Mouse (Mus musculus) A20 (cell line): Measurements from ENCODE around the gene Slc19a3.

Experiments
- DNase-seq: peaks from one replicate; pipeline ENCODE4 v3.0.0-alpha.2; 2011; ENCODE audit warnings: low read depth, low spot score

Gene Slc19a3

GRCm38 (mm10) chr1:83038109-83038672, at the start of gene Slc19a3:
Slc19a3 (minus strand) TSS chr1:83038448.
- DNase-seq = no peak

- DNase-seq = no peak
Observed at GRCm38 (mm10) chr1:83084790-83085189, 46.5 kb upstream of the Slc19a3 start.

DNA sequence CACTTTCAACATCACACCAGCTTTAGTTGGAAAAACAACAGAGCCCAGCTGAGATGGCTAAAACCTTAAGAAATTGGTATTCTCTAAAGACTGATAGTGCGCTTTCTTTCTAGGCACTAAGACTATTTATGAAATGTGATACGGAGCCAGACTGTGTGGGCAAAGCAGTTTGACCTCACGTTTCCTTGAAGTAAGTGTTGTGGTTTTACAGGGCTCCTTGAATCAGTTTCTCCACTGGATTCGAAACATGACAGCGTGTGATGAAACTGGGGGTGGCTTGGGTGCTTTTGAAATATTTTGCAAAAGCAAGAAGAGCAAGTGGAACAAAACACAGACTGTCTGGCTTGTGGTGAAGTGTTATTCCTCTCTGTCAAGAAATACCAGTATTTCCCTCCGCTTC, 38.8 kb upstream of the Slc19a3 start:
- no peak for DNase-seq

GRCm38 (mm10) chr1:83076190-83076917, 38.1 kb upstream of the Slc19a3 start:
- peak; percentile 62 for DNase-seq

DNA sequence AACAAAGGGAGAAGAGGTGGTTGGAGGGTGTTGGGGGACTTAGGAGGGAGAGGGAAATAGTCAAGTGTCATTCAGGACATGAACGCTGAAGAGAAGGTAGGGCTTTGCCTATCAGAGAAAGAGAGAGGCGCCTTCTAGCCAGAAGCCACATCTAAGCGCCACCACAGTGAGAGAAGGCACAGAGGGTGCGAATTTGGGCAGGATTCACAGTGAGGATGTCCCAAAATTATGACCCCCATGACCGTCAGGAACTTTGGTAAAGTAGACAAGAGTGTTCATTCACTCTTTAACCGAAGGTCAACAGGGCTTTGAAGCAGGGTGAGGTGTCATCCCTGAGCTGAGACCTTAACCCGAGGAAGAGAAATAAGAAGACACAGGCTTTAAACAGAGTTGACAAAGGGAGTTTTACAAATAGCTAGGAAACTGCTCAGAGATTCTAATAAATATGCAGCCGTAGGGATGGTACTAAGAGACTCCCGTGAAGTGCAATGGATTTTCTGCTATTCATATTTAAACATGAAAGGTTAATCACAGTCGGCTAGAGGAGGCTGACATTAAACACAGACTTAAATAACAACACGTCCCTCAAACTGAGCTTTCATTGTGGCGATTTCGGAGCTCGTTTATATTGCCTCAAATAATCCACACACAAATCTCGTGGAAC, 37.4 kb upstream of the Slc19a3 start:
- DNase-seq = no peak

GRCm38 (mm10) chr1:83067205-83067604, 29.0 kb upstream of the Slc19a3 start:
- no peak for DNase-seq

GRCm38 (mm10) chr1:83066577-83066976, 28.3 kb upstream of the Slc19a3 start:
- no peak for DNase-seq

- peak; percentile 51 for DNase-seq
Observed at GRCm38 (mm10) chr1:83064851-83065250, 26.6 kb upstream of the Slc19a3 start.

DNA sequence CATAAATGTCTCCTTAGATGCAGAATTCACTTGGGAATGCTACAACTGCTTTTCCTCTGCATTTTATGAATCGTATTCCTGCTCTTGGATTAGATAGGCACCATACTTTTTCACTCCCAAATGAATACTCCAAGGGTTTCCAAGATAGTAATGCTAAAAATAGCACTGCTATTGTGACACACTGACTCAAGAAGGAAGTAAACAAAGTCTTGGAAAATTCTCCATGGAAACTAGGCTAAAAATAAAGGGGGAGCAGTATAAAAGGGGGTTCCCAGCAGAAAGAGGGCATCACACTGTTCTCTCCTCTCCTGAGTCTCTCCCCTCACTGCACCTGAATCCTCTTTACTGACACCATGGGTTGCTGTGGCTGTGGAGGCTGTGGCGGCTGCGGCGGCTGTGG, 22.4 kb upstream of the Slc19a3 start, which contains the start of gene Krtap28-13:
Gene Krtap28-13 (plus strand): TSS at position 288 of the 400 bp plus-strand sequence.
- no peak for DNase-seq

DNA sequence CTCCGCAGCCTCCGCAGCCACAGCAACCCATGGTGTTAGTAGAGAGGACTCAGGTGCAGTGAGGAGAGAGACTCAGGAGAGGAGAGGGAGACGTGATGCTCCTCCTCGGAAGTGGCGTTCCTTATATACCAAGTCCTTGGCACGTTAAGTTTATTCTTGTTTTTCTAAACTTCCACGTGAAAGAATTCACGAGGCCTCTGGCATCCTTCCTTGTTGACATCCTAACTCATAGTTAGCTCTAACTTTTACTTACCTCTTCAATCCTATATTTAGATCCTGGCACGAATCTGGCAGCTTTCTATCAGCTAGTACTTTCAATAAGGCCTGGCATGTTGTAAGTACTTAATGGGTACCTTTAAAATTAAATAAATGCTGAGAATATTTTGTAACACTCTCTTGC, 21.0 kb upstream of the Slc19a3 start, which contains the start of gene A030005K14Rik:
Gene A030005K14Rik (minus strand): TSS at position 101 of the 400 bp plus-strand sequence.
- DNase-seq = no peak

DNA sequence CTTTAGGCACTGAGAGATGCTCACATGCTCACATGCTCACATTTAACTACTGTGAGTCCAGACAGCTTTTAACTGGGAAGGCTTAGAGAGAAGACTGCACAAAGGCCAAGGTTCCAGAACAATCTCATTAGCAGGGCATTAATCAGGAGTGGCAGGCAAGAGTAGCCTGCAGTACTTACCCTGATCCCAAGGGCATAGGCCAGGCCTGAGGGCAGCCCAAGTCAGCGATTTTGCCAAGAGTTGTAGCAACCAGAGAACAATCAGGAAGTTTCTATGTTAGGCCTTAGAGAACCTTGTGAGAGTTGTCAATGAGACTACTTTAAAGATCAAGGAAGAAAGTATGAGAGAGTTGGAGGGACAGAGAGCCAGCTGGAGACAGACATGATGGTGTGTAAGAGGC, 20.2 kb upstream of the Slc19a3 start:
- no peak for DNase-seq

DNA sequence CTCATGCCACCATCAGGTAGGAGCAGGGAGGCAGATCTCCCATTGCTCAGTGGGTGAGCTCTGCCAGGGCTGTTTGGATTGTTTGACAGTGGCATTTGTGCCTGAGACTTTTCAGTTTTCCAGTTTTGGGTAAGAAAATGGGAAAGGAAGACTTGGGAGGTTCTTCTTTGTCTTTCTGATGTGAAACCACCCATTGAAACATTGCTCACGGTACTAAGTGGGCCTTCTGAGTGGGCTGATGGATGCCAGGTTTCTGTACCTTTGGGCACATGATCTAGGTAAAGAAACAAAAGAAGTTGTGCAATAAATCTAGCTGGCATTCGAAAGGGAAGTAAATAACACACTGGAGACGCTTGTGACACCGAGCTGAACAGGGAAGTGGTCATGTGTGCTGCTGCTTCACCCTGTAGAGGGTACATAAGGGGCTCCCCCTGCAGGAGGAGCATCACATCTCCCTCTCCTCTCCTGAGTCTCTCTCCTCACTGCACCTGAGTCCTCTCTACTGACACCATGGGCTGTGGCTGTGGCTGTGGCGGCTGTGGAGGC, 6.7 kb upstream of the Slc19a3 start, which contains the start of gene Gm47969:
Gene Gm47969 (plus strand): TSS at position 51 of the 546 bp plus-strand sequence.
- DNase-seq = peak; percentile 74

GRCm38 (mm10) chr1:83042380-83042779, 4.1 kb upstream of the Slc19a3 start, which contains the start of gene Krtap28-10:
Krtap28-10 (minus strand) TSS chr1:83042480.
- no peak for DNase-seq

- DNase-seq = no peak
Observed at GRCm38 (mm10) chr1:83039080-83039479, 832 bp upstream of the Slc19a3 start.

- DNase-seq = no peak
Observed at GRCm38 (mm10) chr1:83036892-83037667, 1.2 kb downstream of the Slc19a3 start.

DNA sequence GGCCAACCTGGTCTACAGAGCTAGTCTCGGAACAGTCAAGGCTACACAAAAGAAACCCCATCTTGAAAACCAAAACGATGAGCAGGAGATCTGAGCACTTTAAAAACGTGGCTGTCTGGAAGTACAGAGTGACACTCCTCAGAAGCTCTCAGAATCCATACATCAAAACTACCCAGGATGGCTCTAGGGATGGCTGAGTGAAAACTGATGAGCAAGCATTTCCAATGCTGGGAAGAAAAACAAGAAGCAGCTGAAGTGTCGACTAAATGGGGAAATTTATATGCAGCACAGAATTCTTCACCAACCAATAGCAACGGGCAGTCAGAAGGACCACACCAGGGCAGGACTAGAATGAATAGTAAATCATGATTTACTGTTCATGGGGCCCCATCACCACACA, 3.7 kb downstream of the Slc19a3 start:
- no peak for DNase-seq

DNA sequence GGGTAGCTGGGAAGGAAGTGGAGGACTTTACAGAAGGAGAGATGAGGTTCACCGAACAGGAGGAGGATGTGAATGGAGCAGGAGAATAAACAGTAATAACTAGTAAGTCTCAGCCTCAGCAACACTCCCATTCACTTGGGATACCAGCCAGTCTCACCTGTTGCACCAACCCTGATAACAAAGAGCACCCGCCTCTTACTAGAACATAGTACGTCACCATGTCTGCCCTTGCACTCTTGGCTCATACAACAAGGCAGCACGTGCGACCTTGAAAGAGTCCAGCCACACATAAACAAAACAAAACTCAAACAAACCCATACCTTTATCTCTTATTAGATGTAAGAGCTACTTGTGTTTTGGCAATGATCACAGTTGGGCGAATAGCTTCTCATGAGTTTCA, 5.7 kb downstream of the Slc19a3 start:
- no peak for DNase-seq

DNA sequence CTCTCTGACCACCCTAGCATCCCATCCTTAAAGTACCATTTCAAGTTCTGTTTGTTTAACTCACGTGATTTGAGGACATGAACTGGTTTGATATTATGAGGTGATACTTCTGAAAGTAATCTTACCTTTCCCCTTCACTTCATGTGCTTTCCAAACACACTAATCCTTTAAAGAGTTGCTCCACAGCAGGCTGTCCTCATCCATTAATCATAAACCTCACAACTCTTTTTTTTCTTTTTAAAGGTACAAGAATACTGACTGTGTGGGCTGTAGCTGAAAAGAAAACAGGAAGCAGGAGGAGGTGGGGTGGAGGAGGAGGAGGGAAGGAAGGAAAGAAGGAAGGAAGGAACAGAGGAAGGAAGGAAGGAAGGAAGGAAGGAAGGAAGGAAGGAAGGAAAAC, 6.3 kb downstream of the Slc19a3 start:
- no peak for DNase-seq

GRCm38 (mm10) chr1:83016556-83016955, 21.7 kb downstream of the Slc19a3 start:
- no peak for DNase-seq

DNA sequence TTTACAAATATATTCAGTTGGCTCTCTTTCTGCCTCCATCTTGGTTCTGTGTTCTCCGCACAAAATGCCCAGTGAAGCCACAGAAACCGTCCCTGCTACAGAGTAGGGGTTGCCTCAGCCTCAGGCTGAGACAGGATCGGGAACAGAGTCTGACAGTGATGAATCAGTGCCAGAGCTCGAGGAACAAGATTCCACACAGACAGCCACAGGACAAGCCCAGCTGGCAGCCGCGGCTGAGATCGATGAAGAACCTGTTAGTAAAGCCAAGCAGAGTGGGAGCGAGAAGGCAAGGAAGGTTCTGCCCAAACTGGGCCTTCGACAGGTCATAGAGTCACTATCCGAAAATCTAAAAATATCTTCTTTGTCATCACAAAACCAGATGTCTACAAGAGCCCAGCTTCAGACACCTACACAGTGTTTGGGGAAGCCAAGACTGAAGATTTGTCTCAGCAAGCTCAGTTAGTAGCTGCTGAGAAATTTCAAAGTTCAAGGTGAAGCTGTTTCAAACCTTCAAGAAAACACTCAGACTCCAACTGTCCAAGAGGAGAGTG, 22.8 kb downstream of the Slc19a3 start:
- peak; percentile 27 for DNase-seq

DNA sequence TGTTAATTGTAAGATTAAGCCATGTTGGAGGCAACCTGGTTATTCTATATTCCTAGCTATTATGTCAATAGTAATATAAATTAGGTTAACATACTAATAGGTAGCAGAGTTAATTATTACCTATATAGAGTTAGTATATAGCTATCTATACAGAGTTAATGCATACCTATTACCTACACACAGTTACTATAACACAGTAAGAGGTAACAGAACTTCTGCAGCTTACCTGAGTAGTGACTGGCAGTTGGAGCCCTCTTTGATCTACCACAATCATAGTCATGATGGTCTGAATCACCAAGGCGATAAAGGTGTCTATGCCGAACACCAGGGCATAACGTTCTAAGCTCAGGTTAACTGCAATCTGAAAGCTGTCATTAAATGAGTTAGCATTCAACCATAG, 23.8 kb downstream of the Slc19a3 start:
- peak; percentile 4 for DNase-seq
